Mouse (Mus musculus): ENCODE data around the gene Nfyc.

GRCm38 (mm10) chr4:120795646-120796045 lies 35.7 kb downstream of the Nfyc start:
- no peak for TF ChIP-seq CTCF (IDR thresholded peaks at IDR 0.05; ENCODE audit: borderline replicate concordance, insufficient read depth, low read length)
- no peak for TF ChIP-seq POLR2A (IDR thresholded peaks at IDR 0.05; ENCODE audit: low read depth, low read length)
